Mouse (Mus musculus) natural killer cell, adult 2 months (primary cell): ENCODE measurements at regions not wholly inside any gene's neighbourhood (a gene's known extent, or its start where the extent isn't known, plus 50 kb on each side); places are given as distances from the start of the nearest gene placed in this dataset.

Source experiments
- DNase-seq, 2 experiments: peaks; one replicate each; pipeline ENCODE4 v3.0.0; 2022; ENCODE audit warnings: low spot score in 2 of 2

DNA sequence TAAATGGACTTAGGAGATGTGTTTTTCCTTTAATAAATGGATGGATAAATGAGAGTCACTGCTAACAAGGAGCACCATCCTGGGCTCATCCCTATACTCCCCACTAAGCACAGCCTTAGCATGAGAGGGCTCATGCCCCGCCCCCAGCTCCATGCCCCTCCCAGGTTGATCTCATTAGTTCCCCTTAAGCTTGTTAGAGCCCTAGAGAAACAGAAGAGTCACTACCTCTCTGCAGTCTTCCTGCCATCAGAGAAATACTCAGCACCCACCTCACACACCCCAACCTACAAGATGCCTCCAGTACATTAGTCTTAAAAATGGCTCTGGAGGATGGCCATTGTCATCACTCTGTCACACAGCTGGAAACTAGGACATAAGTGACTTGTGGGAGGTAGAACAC lies 202.8 kb upstream of the Hnrnpa3 start:
- no peak for DNase-seq

DNA sequence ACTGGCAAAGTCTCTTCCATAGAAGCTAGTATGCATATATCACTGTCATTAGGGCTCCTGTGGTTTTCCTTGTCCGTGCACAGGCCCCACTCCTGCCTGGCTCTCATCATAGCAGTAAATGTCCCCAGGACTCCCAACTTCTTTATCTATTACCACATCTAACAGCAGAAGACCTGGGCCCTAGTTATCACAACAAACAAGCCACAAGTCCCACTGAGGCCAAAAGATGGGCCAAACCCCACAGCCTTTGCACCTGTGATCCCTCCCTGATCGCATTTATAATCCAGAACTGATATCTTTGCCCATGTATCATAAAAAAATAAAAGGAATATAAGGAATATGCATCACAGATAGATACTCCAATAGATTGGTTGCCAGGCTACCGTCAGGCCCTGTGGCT lies 201.6 kb upstream of the Hnrnpa3 start:
- no peak for DNase-seq

DNA sequence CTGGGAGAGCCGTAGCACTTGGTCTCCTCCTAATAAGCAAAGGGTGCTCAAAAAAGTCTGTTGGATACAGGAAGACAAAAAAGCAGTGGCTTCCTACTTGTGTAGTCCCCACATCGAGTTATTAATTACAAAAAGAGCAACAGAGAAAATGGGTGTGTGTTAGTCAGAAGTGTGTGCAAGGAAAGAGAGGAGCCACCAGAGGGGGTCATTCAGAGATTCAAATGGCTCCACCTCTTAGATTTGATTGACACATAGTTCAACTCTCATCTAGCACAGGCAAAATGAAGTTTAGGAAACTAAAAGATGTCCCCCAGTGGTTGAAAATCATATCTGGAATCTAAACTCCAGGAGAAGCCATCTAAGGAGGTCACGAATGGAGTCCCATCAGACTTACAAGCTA lies 200.2 kb upstream of the Hnrnpa3 start:
- DNase-seq: no peak

DNA sequence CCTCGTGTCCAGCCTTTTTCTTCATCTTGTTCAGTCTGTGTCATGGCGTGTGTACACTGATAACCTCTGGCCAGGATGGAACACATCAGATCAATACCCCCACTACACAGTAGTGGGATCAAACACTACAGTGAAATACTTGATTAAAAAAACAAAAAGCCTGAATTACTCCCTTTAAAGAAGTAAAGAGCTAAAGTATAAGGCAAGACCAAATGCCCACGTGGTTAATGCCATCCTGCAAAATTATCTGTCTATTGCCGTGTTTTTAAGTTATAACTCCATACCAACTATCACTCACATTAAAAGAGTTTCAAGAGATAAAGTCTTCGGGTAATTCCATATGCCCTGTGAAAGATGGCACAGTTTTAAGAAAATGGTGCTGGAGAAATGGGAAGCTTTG lies 198.6 kb upstream of the Hnrnpa3 start:
- no peak for DNase-seq

DNA sequence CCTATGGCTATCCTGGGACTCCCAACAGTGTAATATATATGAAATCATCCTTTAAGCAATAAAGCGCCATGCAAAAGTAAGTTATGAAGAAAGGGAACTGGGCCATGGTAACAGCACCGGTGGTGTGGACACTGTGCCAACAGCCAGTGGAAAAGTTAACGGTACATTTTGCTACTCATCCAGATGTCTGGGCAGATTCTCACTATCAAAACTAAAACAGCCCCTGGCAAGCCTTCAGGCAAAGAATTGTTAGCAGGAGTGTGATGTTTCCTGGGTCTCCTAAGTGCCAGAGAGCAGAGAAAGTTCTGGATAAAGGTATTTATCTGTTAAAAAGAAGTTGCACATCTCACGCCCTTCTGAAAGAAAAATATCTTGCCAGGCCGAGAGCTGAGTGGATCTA lies 198.0 kb upstream of the Hnrnpa3 start:
- no peak for DNase-seq

DNA sequence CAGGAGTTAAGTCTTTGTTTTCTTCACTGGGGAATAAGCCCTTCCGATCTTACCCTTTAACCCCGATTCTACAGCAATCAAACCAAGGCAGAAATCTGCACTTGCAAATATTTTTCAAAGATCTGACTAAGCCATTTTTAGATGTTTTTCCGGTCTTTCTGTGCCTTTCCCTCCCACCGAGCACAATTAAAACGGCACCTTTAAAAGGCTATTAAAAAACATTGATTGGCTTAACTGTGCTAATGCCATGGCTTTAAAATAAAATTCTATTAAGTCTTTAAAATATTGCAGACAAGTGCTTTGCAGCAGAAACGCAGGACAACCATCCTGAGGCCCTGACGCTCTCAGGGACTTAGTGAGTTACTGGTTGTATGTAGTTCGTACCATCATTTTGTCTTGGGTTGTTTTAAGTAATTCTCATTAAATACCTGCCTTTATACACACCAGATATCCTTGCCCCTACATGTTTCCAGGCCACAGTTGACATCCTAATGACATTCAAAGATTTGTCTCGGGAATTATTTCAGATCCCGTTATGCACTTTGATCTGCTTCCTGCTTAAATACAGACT lies 197.6 kb upstream of the Hnrnpa3 start:
- no peak for DNase-seq

DNA sequence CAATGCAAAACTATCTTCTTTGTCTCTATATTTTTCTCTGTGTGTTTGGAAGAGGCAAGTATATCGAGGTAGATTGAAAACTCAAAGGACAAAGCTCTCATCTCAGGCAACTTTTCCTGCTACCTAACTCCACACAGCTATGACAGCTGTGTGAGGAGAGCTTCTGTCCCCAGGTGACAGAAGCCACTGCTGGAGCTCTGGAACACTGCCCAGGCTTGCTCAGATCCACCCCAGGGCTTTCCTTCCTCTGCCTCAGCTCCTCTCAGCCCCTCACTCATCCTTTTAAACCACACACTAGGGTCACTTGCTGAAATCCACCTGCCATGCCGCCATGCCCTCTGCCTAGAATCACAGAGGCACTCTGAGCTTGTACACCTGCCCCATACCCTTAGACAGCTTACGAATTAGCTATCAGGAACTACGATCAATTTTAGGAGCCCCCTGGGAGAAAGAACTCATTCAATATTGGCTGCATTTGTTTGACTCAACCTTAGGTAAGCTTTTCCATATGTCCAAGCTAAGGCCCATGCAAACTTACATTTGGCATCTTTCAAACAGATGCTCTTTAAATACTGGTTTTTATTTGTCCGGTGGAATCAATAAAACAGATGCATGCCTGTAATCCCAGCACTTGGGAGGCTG lies 196.9 kb upstream of the Hnrnpa3 start:
- no peak for DNase-seq

DNA sequence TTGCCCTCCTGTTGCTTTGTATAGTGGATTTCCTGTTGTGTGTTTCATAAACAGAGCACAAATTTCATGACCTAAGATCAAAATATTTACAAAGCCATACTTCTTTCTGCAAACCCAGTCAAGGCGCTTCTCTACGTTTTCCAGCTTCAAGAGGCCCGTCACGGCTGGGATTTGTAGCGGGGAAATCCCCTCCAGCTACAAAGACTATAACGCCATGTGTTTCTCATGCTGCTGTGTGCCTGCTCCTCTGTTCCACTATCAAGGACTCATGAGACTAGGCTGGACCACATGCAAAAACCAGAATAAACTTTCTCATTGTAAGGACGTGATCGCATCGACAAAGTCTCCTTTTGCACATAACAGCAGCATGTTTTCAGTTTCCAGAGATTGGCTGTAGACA lies 196.0 kb upstream of the Hnrnpa3 start:
- DNase-seq: no peak

DNA sequence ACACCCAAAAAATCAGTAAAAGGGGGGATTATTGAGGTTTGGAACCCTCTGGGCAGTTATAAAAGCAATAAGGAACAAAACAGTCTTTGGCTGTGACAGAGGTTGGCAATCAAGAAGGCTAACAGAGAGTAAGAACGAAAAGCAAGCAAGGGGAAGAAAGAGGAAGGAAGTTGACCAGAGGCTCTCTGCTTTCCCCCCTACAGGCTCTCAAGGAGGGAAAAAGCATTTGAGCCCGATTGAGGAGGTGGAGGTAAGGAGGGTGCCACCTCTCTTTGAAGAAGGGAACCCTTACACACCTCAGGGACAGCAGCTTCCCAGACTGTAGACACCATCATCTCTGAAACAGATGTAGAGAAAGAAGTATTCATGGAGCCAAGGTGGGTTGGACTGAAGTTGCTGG lies 194.6 kb upstream of the Hnrnpa3 start:
- DNase-seq: no peak

DNA sequence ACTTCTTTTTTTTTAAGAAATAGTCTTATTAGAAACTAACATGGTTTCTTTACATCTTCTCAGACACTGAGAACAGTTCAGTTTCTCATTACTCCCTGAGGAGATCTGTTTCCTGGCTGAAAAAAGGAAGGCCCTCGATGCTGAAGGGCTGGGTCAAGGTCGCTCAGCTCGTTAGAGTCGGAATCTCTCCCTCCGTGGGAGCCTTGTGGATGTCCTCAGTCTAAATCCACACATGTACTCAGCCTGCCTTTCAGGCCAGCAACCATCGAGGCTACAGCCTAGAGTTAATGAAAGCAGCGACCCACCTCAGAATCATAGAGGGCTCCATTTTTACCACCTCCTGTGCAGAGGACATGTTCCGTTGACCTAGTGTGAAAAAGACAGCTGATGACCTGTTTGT lies 190.2 kb upstream of the Hnrnpa3 start:
- no peak for DNase-seq

DNA sequence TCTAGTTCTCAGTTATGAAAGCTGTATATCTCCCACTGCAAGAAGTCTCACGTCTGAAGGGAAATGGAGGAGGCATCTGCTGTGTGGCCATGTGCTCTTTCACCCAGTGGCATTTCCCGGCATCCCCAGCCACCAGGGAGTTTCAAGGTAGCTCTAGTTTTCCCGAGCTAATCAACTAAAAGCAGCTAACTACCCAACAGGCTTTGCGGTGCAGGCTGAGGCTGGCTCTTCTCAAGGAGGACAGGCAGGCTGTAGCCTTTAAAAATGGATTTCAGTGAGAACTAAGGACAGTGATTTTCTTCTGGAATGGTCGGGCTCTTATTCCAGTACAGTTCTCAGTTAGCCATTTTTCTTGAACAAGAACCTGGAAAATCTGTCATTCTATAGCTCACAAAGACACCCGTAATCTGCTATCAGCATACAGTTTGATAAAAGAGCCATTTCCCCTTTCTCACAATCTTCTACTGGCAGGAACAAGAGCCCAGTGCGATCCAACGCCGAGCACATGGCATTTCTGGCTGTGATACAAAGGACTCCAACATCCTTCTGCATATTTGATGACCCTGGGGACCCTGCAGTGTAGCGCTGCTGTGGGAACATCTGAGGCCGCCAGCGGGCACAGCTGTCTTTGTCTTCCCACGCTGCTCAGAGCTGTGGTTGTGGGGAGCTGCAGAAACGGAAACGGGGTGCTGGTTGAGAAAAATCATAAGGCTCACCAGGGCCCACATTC lies 188.9 kb upstream of the Hnrnpa3 start:
- peak; percentile 7 to 28 for DNase-seq

DNA sequence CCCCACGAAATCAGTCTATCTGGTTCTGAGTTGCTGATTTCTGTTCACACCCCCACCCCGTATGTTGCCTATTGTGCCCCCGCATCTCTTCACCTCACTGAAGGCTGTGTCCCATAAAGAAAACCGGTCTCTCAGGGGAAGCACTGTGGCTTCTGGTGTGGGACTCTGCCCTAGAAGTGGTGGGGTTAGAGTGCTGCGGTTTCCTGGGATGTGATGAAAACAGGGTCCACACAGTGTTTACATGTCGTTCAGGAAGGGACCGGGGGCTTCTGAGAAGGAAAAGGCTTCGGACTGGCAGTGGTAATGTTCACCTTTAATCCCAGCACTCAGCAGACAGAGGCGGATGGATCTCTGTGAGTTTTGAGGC lies 188.4 kb upstream of the Hnrnpa3 start:
- DNase-seq: no peak

DNA sequence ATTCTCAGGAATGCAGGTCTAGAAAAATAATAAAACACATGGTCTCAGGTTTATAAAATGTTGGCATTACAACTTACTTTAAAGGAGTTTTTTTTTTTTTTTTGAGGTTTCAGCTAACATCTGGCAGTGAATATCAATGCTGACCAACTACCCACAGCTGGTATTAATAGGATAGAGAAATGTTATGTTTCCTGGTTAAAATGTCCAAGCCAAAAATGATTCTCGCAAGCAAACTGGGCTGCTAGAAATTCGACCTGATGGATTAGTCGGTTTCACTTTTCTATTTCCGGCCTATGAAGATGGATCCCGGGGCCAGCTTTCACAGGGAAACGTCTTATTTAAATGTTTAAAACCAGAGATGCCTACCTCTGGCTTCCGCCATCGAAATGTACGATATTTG lies 186.6 kb upstream of the Hnrnpa3 start:
- no peak for DNase-seq

DNA sequence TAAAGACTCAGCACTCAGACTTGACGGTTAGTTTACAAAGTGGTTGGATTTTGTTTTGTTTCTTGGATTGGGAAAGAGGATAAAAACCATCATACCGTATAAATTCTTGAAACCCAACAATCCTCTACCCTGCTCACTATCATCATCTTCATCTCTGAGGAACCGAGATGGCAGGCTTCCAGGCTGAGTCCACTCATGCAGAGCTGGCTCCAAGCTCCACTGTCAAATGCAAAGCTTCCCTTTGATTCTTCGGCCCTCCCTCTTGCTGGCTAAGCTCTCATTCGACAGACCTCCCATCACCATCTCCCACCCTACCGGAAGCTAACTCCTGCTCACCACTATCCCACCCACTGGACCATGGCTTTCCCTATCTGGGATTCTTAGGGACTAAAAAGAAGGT lies 184.6 kb upstream of the Hnrnpa3 start:
- no peak for DNase-seq

DNA sequence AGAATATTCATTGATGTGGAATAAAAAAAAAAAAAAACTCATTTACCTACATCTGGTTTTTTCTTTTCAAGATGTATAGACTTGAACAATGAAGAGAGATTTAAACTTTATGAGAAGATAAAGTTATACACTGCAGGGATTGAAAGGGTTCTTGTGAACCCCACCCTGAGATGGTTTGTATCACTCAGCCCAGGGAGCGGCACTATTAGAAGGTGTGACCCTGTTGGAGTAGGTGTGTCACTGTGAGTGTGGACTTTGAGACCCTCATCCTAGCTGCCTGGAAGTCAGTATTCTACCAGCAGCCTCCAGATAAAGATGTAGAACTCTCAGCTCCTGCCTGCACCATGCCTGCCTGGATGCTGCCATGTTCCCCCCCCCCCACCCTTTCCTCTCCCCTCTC lies 182.7 kb upstream of the Hnrnpa3 start:
- DNase-seq: no peak

DNA sequence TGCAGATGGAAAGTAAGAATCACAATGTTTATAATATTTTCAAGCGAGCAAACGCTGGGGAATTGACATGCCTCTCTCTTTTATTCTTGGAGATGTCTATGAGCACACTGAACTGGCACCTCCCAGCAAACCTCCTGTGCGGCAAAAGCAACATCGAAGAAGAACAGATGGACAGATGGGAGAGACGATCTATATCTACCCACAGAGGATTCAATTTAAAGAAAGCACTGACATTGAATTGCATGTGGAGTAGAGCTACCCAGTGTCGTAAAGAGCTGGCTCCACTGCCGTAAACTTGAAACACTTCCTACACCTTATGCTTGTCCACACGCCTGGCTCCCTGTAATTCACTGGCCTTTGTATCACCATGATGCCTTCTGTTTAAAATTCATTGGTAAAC lies 182.0 kb upstream of the Hnrnpa3 start:
- no peak for DNase-seq

DNA sequence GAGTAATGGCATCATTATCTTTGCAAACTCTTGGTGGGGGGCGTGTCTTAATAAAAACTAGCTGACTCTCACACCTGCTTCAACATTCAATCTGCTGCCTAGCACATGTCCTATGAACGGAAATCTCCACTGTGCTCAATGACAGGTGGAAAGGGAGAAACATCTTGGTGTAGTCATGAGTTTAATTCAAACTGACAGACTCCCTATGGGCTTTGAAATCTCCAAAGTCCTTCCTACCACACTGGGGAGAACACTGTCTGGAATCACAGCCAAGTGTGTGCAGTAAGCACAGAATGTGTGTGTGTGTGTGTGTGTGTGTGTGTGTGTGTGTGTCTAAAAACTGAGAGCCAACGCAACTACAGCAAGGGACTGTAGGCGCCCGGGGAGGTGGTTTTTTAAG lies 179.5 kb upstream of the Hnrnpa3 start:
- no peak for DNase-seq

DNA sequence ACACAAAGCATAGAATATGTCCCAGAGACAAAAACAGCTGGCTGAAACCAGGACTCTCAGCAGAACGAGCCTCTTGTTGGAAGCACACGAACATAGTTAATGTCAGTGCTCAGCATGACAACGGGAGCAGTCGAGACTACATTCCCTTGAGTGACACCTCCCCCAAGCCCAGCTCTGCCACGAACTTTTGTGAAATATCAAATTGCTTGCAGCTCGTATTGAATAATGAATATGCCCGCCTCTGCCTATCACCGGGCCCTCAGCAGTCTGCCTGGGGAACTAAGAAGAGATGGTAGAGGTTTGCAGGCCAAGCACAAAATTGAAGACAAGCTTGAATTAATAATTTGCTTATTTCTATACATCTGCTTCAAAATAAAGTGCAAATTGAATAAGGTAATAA lies 177.2 kb upstream of the Hnrnpa3 start:
- no peak for DNase-seq

DNA sequence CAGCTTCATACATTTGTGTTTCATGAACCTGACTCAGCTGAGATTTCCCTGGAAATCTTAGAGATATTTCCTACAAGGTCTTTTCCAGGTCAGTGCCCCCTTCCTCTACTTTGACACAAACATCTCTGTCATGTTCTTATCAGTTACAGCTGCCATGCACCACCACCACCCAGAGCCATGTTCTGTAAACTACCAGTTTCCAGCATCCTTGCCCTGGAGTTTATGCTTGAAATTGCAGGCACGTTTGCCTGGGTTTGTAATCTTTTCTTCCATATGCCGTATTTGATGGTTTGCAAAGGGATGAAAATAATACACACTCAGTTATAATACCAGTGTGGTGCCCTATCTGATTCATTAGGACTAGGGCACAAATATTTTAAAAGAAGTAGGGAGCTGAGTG lies 176.6 kb upstream of the Hnrnpa3 start:
- no peak for DNase-seq

DNA sequence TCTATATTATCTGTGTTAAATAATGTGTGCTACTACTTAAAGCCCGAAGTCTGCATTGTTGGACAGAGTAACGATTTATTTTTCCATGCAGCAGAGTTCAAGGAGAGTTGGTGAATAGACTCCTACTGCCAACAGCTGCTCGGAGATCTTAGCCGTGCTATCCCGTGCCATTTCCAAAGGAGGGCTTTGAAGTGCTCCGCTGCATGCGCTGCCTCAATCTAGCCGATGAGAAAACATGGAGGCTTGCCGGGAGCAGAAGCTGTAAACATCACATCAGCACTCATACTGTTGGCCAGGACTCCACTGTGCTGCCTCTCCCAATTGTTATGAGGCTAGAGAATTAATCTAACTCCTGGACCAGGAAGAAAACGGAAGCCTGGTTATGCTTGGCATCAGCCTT lies 174.1 kb upstream of the Hnrnpa3 start:
- DNase-seq: no peak

DNA sequence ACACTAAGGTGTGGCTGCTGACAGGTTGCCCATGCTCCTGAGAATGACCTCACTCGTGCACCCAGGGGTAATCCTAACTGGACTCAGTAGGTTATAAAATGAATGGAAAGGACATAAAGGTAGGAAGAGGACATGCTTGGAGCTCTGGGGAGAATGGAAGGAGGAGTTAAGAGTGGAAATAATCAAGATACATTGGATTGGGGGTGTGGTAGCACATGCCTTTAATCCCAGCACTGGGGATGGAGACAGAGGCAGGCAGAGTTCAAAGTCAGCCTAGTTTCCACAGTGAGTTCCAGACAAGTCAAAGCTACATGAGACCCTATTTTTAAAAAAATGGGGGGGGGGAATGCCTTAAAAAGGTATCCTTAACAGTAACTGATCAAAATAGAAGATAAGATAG lies 167.9 kb upstream of the Hnrnpa3 start:
- no peak for DNase-seq

DNA sequence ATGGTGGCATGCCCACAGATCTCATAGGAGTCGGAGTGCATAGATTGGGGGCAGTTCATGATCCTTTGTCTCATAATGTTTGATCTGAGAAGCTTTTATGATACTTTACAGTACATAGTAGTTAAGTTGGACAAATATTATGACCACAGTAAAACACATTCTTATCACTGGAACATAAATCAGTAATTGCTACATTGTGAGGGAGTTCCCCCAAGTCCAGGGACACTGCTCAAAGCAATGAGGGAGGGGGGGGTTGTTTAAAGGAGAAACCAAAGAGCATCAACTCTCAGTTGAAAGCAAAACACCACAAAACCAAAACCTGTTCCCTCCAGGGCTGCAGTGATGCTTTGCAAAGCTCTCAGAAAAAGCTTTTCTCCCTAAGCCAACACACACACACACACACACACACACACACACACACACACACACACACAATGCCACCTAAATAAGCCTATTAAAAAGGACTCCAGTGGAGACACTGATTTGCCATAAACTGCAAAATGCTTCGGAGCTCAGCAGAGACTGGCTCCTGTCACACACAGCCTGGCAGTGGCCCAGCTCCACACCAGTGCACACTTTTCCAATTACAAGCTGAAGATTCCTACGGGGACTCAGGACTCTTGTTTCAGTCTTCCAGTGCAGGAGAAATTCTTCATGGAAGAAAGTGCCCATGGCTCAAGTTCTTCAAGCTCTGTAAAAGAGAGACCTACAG lies 167.1 kb upstream of the Hnrnpa3 start:
- DNase-seq: no peak

DNA sequence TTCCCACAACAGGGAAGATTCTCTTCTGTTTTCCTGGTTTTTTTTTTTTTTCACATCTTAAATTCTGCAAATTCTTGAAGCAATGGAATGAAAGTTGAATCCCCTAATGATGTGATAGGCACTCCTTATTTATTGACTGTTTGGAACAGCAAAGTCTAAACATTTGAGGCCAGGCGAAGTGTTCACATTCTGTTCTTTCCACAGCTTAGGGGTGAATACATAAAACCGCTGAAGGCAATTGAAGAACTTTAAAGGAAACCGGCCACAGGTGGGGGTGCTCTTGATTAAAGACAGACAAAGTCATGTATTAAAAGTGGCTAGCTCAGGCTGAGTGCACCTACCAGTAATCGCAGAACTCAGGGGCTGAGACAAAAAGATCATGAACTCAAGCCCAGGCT lies 166.6 kb upstream of the Hnrnpa3 start:
- DNase-seq: no peak
